Mouse (Mus musculus) testis, adult 2 months (tissue): Measurements from ENCODE around the gene Ppp2ca.

ENCODE experiments used
- CTCF ChIP-seq: fragments of 200-500 bp; IDR thresholded peaks from 2 replicates; pipeline ENCODE4 v1.5.1; 2012; ENCODE audit warnings: low read depth, mild to moderate bottlenecking, inconsistent platforms, low read length, moderate library complexity; ENCODE audit not compliant: control insufficient read depth, insufficient read depth, insufficient replicate concordance
- POLR2A ChIP-seq: fragments of 200-500 bp; IDR thresholded peaks from 2 replicates; pipeline ENCODE4 v1.6.1; 2012; ENCODE audit warnings: low read depth, mild to moderate bottlenecking, inconsistent platforms, low read length, moderate library complexity; ENCODE audit not compliant: control insufficient read depth

- TF ChIP-seq POLR2A (no peak), CTCF (no peak)
Observed at GRCm38 (mm10) chr11:52127760-52128159, 29.3 kb downstream of the Ppp2ca start.
